Mouse (Mus musculus) spleen, adult 18-20 months (tissue): ENCODE results near the gene Cd200.
"Not testable (repeated sequence)": the region's sequence is repeated elsewhere in the genome, so short reads cannot be mapped to it uniquely, and the experiment has no call there.

Experiments
- DNase-seq, 2 experiments: peaks; one replicate each; pipeline ENCODE4 v3.0.0; 2022; ENCODE audit warnings: mixed read lengths in 2 of 2

The Cd200 gene

DNA sequence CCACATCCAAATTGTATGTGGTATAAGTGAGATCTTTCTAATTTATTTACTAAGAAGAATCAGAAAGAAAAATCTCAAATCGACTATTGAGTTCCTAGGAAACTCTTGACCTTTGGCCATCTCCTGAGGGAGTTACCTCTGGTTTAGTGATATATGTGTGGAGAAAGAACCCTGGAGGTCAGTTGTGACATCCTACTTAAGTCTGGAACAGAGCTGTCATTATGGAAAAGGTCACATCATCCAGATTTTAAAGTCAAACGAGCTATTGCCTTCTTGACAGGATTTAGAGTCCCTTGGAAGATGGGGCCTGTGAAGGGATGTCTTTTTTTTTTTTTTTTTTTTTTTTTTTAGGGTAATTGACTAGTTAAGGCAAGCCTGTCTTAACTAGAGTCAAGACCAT lies 32.0 kb downstream of the Cd200 start:
- no peak for DNase-seq

- DNase-seq, result no peak
Measured at GRCm38 (mm10) chr16:45376294-45376693, 32.6 kb downstream of the Cd200 start.

DNA sequence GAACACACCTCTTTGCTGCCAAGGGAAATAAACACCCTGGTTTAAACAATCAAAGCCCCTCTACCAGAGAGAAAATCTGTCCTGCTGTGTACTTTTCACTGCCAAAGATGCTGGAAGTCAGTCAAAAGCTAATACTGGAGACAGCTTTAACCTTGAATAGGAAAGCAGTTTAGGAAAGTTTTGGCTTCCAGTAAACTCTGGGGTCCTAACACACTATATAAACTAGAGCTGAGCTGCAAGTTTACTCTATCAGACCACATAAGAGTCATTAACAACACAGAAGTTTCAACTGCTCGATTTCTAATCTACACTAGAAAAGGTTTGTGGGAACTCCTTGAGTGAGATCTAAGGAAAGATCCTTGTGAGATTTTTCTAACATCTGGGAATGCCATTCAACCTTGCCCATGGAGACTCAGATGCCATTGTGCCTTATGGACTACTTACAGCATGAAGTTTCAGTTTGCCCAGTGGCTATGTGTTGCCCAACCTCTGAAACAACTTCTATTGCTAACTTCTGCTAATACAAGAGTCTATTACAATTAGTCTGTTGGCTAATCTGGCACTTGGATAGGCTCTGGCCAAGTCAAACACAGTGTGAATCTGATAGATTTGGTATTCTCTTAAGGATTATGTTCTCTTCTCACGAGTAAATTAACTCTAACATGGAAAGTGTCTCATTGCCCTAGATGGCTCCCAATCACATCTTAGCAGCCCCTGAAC lies 33.2 kb downstream of the Cd200 start:
- no peak for DNase-seq

DNA sequence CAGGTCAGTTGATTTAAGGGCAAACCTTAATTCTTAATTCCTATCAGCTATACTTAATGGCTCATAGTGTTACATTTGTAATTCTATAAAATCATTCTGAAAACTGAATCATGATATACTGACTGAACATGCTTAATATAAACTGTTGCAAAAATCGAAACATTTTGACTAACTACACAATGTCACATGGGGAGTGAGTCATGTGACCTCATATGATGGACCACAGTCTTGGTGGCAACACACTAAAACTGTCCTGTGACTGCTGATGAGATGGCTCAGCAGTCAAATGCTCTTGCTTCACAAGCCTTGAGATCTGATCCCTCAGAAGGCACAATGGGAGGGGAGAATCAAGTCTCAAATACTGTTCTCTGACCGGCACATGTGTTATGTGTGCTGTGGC lies 34.8 kb downstream of the Cd200 start:
- no peak for DNase-seq

DNA sequence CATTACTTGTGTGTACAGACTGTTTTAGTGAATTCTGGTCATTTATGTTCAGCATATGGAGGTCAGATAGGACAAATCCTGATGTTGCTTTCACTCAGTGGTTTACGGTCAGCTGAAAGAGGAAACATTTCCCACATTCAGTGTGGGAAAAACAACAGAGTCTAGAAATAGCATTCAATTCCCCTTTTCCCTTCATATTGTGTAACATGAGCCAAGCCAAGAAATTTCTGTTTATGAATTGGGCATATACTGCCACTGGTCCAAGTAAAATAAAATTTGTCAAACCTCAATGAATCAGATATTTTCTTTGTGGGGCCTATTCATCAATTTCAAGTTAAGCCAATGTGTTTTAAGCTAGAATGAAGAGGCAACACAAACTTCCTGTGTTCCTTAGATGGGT lies 37.8 kb downstream of the Cd200 start:
- DNase-seq, result no peak

DNA sequence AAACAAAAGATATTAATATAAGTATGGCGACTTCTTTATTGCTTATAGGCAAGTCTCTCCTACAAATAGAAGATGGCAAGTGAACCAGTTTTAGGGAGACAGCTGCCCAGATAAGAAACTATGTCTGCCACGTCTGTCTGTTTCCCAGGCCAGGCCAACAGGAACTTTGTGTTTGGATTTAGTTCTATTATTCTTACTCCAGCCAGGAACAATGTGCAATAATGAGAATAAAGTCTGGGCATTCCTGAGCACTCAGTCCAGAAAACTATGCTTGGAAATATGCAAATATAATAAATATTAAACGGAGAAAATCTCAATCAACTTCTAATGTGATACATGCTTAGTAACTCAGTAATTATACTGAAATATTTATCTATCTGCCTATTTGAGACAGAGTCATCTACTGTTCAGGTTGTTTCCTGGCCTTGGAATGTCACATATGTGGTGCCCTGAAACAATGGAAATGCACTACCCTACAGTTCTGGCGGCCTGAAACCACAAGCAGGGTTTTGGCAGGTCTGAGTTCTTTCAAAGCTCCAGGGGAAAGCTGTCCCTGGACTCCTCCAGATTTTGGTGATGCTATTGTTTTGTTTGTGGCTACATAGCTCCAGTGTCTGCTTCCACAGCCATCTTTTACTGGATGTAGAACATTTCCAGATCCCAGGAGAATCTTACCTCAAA lies 39.4 kb downstream of the Cd200 start:
- no peak for DNase-seq

DNA sequence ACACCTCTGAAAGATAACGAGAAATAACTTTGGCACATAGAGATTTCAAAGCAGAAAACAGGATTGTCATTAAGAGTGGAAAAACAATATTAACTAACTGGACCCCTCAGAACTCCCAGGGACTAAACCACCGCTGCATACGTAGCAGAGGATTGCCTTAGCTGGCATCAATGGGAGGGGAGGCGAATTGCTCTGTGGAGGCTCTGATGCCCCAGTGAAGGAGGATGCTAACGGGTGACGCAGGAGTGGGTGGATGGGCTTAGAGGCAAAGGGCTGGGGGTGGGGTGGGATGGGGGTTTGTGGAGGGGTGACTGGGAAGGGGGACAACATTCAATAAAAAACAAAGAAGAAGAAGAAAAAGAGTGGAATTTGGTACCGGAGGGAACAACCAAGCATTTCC lies 42.7 kb downstream of the Cd200 start:
- no peak for DNase-seq

DNA sequence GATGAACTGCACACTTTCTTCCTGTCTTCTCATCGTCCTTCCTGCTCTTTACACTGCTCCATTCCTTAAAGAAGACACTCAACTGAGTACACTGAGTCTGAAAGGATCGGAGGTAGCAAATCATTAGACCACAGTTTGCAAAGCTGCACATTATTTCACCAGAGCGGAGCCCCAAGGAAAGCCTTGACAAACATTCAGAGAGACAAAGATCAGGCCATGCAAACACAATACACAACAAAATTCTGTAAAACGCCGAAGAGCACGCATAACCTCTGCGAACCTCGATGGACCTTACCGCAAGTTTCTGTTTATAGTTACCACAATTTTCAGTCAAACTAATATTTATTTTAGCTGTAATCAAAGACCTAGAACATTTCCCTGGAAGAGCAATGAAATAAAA lies 43.5 kb downstream of the Cd200 start:
- no peak for DNase-seq

DNA sequence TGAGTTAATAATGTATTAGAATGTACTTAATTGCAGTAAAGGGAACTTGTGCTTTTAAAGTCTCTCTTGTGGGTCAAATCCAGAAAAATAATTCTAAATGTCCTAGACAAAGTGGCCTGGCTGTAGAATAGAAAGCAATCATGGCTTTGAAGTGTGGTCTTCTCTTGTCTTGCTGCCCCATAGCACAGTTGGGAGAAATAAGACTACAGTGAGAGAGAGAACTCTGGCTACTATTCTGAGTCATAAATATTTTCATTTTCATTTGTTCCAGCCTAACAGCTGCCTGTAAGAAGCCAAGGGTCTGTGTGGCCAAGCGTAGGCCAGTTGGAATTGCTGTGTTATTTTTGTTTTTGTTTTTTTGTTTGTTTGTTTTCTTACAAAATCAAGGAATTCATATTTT lies 44.2 kb downstream of the Cd200 start:
- no peak for DNase-seq

DNA sequence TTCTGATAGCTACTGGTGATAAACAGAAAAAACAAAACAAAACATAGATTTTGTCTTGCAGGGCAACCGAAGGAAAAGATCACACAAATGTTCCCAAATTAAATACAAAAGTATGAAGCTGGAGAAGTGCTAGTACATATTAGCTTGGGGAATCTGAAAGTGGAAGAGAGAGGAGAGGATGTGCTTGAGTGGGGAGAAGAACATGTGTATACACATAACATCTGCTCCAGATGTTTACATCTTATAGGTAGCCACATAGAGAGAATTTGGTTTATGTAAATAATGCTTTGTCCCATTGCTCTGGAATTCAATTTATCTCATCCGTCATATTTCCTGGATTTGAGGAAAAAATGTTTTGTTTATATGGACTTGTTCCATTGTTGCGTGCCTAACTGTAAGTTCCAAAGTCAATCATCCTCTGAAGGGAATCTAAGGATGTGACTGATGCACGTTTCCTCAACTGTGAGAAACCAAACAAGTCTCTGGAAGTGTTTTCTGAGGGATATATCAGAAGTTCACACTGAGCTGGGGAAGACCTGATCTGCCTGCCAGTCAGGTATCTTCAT lies 45.3 kb downstream of the Cd200 start:
- DNase-seq, result no peak

- DNase-seq, result no peak
Measured at GRCm38 (mm10) chr16:45361450-45361849, 47.4 kb downstream of the Cd200 start.

DNA sequence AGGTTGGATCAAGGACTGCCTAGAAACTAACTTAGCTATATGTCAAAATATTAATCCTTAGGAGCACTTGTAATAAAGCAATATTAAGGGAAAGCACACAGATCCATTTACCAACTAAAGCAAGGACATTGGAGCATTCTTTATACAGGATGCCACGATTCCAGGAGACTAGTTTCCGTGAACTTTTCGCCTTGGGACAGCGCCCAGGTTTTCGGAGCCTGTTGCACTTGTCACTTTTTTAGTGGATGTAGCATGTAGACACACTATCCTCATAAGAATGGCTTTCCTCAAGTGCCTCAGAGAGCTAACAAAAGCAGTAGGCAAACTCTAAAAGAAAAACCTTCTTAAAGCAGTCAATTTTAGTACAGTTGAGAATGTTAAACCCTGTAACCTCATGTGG lies 50.4 kb downstream of the Cd200 start:
- not testable (repeated sequence) for DNase-seq

DNA sequence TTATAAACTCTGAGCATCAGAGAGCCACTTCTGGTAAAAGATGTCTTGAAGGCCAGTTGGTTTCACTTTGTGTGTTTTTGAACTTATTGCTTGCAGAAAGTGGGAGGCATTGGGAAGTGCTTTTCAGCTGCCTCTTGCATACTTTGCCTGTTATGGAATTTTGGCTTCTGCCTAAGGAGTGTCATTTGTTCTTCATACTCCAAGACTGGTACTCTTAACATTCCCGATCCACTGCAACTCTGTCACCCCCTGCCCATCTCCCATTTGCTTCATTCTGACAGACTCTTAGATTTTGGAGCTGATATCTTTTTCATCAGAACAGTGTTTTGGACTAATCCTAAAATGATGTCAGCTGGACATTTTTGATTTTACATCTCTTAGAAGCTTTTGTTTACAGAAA lies 51.7 kb downstream of the Cd200 start:
- no peak for DNase-seq

DNA sequence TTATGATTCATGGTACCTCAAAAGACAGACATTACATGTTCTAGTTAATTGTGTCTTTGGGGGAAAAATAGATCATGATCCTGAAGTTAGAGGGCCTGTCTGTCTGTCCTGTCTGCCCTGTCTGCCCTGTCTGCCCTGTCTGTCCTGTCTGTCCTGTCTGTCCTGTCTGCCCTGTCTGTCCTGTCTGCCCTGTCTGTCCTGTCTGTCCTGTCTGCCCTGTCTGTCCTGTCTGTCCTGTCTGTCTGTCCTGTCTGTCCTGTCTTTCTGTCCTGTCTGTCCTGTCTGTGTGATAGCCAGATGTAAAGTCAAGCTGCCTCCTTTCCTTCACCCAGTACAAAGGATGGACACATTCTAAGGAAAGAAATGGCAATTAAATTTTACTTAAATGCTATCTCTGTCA lies 56.0 kb downstream of the Cd200 start:
- DNase-seq, result no peak

- no peak for DNase-seq
Measured at GRCm38 (mm10) chr16:45350767-45351166, 58.1 kb downstream of the Cd200 start.

GRCm38 (mm10) chr16:45349523-45350298 lies 59.1 kb downstream of the Cd200 start:
- DNase-seq, result no peak

- not testable (repeated sequence) for DNase-seq
Measured at GRCm38 (mm10) chr16:45348238-45348637, 60.6 kb downstream of the Cd200 start.

DNA sequence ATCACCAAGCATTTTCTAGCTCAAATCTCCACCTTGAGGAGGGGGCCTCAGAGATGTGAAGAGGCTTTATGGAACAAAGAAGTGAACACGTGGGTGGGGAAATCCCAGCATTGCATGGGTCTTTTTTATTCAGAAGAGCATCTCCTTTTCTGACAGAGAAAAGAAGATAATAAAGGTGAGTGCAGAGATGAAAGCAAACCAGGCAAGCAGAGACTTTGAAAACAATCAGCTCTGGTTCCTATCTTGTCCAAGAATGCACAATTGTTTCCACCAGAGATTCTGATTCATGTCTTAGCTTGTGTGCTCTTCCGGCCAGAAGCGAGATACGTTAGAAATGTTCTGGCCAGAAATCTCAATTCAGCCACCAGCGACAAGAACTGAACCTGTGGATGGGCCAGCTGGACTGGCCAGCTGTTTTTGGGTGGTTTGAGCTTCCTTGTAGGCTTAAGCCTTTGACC lies 61.9 kb downstream of the Cd200 start:
- DNase-seq, result no peak

- DNase-seq, result no peak
Measured at GRCm38 (mm10) chr16:45346367-45346766, 62.5 kb downstream of the Cd200 start.

- DNase-seq, result no peak
Measured at GRCm38 (mm10) chr16:45344879-45345278, 64.0 kb downstream of the Cd200 start.

DNA sequence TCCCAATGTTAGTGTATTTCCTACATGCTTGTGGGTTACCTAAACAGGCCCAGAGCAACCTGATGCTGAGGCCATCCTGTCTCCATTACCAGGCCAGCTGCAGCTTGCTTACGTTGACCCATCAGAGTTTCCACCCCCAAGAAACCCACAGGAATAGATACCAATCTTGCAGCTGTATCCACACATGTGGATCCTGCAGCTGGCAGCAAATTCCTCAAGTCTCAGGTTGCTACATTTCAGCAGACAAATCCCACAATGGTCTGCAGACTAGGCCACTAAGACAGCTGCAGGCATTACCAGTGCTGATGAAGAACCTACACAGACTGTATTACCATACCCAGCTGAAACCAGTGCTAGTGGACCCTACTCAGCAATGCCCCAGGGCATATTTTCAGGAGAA lies 72.4 kb downstream of the Cd200 start:
- DNase-seq, result no peak

- DNase-seq, result no peak
Measured at GRCm38 (mm10) chr16:45334891-45335290, 74.0 kb downstream of the Cd200 start.

DNA sequence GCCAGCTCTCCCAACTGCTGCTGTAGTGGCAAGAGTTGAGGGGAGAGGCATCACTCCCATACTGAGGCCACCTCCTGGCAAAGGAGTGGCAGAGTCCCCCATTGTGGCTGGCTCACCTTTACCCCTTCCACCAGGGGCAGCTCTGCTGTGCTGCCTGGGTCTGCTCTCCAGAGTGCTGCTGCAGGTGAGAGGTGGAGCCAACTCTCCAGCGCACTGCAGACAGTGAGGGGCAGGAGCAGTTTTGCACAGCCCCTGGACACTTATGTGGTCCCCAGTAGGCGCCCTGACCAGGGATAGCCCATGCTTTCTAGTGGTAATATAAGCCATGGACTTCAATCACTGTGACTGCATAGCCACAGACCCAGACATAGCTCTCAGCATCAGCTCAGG lies 74.5 kb downstream of the Cd200 start:
- DNase-seq, result no peak
